Mouse (Mus musculus) hindbrain, embryonic 15.5 days (tissue): ENCODE results near the gene Tnk2. TPM values are rescaled to one million over a fixed set of nuclear protein-coding genes. Genes with fewer than 3 reads are reported as not detected.

ENCODE experiments used
- polyA plus RNA-seq: library from polyadenylated mRNA; unstranded; fragments of >200 nt; fragmentation: Nextera tagmentation; extraction: Ambion mirVana; gene quantifications from 2 replicates; pipeline ENCODE4 v1.2.1, GENCODE M21; 2015

Tnk2 gene
- polyA plus RNA-seq, 1 experiment from 2014 or later = 25.9 TPM

Other genes starting within 250 kb of the Tnk2 start
- not detected in 2 replicates for gene Tm4sf19, start 243.4 kb upstream of the Tnk2 start, polyA plus RNA-seq
- 34.5 and 39.0 TPM in 2 replicates for gene Tctex1d2, start 224.2 kb upstream of the Tnk2 start, polyA plus RNA-seq
- 45.6 and 46.8 TPM in 2 replicates for gene Pcyt1a, start 213.0 kb upstream of the Tnk2 start, polyA plus RNA-seq
- 0.16 and 0.30 TPM in 2 replicates for gene Slc51a, start 156.0 kb upstream of the Tnk2 start, polyA plus RNA-seq
- 0.22 and 0.24 TPM in 2 replicates for gene Zdhhc19, start 147.6 kb upstream of the Tnk2 start, polyA plus RNA-seq
- gene Tfrc, start 35.0 kb upstream of the Tnk2 start, polyA plus RNA-seq = 29.9 and 33.5 TPM in 2 replicates
- gene Muc4, start 92.0 kb downstream of the Tnk2 start, polyA plus RNA-seq = not detected in 2 replicates
- gene Muc20, start 153.6 kb downstream of the Tnk2 start, polyA plus RNA-seq = 0.06 TPM in 1 of 2 replicates, not detected in the other
- not detected in 2 replicates for gene Smbd1, start 166.6 kb downstream of the Tnk2 start, polyA plus RNA-seq
- 106 and 109 TPM in 2 replicates for gene Fyttd1, start 233.6 kb downstream of the Tnk2 start, polyA plus RNA-seq
- gene Rubcn, start 233.9 kb downstream of the Tnk2 start, polyA plus RNA-seq = 36.1 and 38.4 TPM in 2 replicates